ENCODE assay signal across 7 mouse cellular contexts in genomic region chr19:12486875-12487274, GRCm38 (mm10). TPM values are rescaled to one million over a fixed set of nuclear protein-coding genes. Genes with fewer than 3 reads are reported as not detected.
DNase-seq lines count a peak whose midpoint lies in the region; ATAC-seq and TF ChIP-seq lines count a peak whose summit lies in the region.

No protein-coding gene starts in this region.

- DNase-seq in Muller cell, postnatal 12 days (ENCODE audit: inconsistent ontology term) = peak; percentile 81
- DNase-seq in adrenal gland, postnatal 10 days = peak; percentile 91
- DNase-seq in heart, postnatal 36 days = peak; percentile 76 to 85
- DNase-seq in liver, embryonic 14.5 days (ENCODE audit: low read depth in 3 of 3, low spot score in 3 of 3) = no peak
- no peak for DNase-seq in left cerebral cortex, adult 11 months (ENCODE audit: low spot score)
- DNase-seq in right cerebral cortex, postnatal 36 days (ENCODE audit: low spot score in 2 of 2) = no peak

- TF ChIP-seq CTCF in liver, embryonic 14.5 days (IDR thresholded peaks at IDR 0.05; ENCODE audit: low read depth) = no peak

- peaks cover 3 to 6% of the 10 kb centered on the region in 2 experiments; a peak in 2 of 4 replicates for H3K4me1 ChIP-seq in liver, embryonic 14.5 days (replicated peaks; ENCODE audit: control insufficient read depth in 2 of 2, insufficient read depth in 2 of 2, low read length in 1 of 2)
- H3K4me1 ChIP-seq in stomach, embryonic 16.5 days (ENCODE audit: control insufficient read depth, insufficient read depth, low read length) = peaks cover 24% of the 10 kb centered on the region

- no peak overlapping the region for H3K4me3 ChIP-seq in liver, embryonic 14.5 days (ENCODE audit: insufficient read depth in 1 of 2, low read depth in 2 of 2, low read length in 2 of 2)
- no peak overlapping the region for H3K4me3 ChIP-seq in stomach, embryonic 16.5 days (replicated peaks; ENCODE audit: low read length)

- no peak overlapping the region for H3K9ac ChIP-seq in liver, embryonic 14.5 days (replicated peaks)
- no peak overlapping the region for H3K9ac ChIP-seq in stomach, embryonic 16.5 days (ENCODE audit: low read length)

- H3K36me3 ChIP-seq in liver, embryonic 14.5 days (replicated peaks; ENCODE audit: control insufficient read depth, insufficient read depth, low read depth) = no peaks in the 10 kb centered on the region
- peaks cover 11% of the 10 kb centered on the region; the same call in 1 of the 2 replicates for H3K36me3 ChIP-seq in stomach, embryonic 16.5 days (ENCODE audit: control insufficient read depth, insufficient read depth, low read length)

- H3K27ac ChIP-seq in liver, embryonic 14.5 days = no peak overlapping the region
- peak overlapping the region; percentile 93 for H3K27ac ChIP-seq in stomach, embryonic 16.5 days (ENCODE audit: low read length)

- 62% methylated on average over 6 of the region's 6 CpGs for WGBS in liver, embryonic 14.5 days (ENCODE audit: insufficient replicate concordance)
- WGBS in stomach, embryonic 16.5 days = 55% methylated on average over 6 of the region's 6 CpGs

- H3K4me2 ChIP-seq in liver, embryonic 14.5 days (ENCODE audit: low read depth) = no peak overlapping the region
- H3K4me2 ChIP-seq in stomach, embryonic 16.5 days (ENCODE audit: low read depth, low read length) = no peak overlapping the region

- 0 out of 2 replicates have a peak, but pooled peaks have one; percentile 15 for ATAC-seq in liver, embryonic 14.5 days (ENCODE audit: insufficient read depth)
- ATAC-seq in stomach, embryonic 16.5 days (ENCODE audit: insufficient read depth, low FRiP score) = peak; percentile 45

- no peaks in the 10 kb centered on the region for H3K9me3 ChIP-seq in liver, embryonic 14.5 days (ENCODE audit: control insufficient read depth, low read length)
- no peaks in the 10 kb centered on the region for H3K9me3 ChIP-seq in stomach, embryonic 16.5 days (replicated peaks; ENCODE audit: control insufficient read depth, low read length)

- no peaks in the 10 kb centered on the region for H3K27me3 ChIP-seq in liver, embryonic 14.5 days (ENCODE audit: control insufficient read depth, insufficient read depth, low read length)
- H3K27me3 ChIP-seq in stomach, embryonic 16.5 days (ENCODE audit: control insufficient read depth, insufficient read depth, low read length) = no peaks in the 10 kb centered on the region

- no peak for TF ChIP-seq EP300 in liver, embryonic 14.5 days (IDR thresholded peaks at IDR 0.05; ENCODE audit: low read depth)

- intact Hi-C loops in heart, postnatal 36 days (cut with DNase I) = no loop called here

RNA-seq across cellular contexts. Expression of gene Dtx4, which starts 14.4 kb away (rescaled TPM):
- total RNA-seq in adrenal gland, postnatal 10 days (2021) = 10 to 100 TPM; 22.5 to 24.4 TPM
- total RNA-seq in heart, postnatal 36 days (2021) = 1 to 10 TPM; 6.4 to 7.8 TPM
- polyA plus RNA-seq in liver, embryonic 14.5 days (2012; rRNA removed) = 1.5 TPM in 2 replicates
- polyA plus RNA-seq in liver, embryonic 14.5 days (2014; fragmentation: Nextera tagmentation; extraction: Ambion mirVana) = 1.6 and 1.9 TPM in 2 replicates
- 14.7 and 15.7 TPM in 2 replicates for polyA plus RNA-seq in stomach, embryonic 16.5 days (2015; fragmentation: Nextera tagmentation; extraction: Ambion mirVana)

RNA-seq across cellular contexts. Expression of gene Mpeg1, which starts 26.3 kb away (rescaled TPM):
- 10 to 100 TPM; 15.1 to 16.1 TPM for total RNA-seq in adrenal gland, postnatal 10 days (2021)
- total RNA-seq in heart, postnatal 36 days (2021) = 10 to 100 TPM in 1 of 2 experiments, 1 to 10 TPM in 1; 8.6 to 12.2 TPM
- 4.0 and 5.9 TPM in 2 replicates for polyA plus RNA-seq in liver, embryonic 14.5 days (2012; rRNA removed)
- 1.8 and 2.0 TPM in 2 replicates for polyA plus RNA-seq in liver, embryonic 14.5 days (2014; fragmentation: Nextera tagmentation; extraction: Ambion mirVana)
- polyA plus RNA-seq in stomach, embryonic 16.5 days (2015; fragmentation: Nextera tagmentation; extraction: Ambion mirVana) = 1.3 and 1.8 TPM in 2 replicates

RNA-seq across cellular contexts. Expression of gene Fam111a, which starts 58.7 kb away (rescaled TPM):
- 10 to 100 TPM; 11.9 to 14.8 TPM for total RNA-seq in adrenal gland, postnatal 10 days (2021)
- 1 to 10 TPM; 5.9 to 6.9 TPM for total RNA-seq in heart, postnatal 36 days (2021)
- polyA plus RNA-seq in liver, embryonic 14.5 days (2012; rRNA removed) = 9.2 and 17.9 TPM in 2 replicates
- 30.3 and 31.5 TPM in 2 replicates for polyA plus RNA-seq in liver, embryonic 14.5 days (2014; fragmentation: Nextera tagmentation; extraction: Ambion mirVana)
- polyA plus RNA-seq in stomach, embryonic 16.5 days (2015; fragmentation: Nextera tagmentation; extraction: Ambion mirVana) = 21.1 and 23.5 TPM in 2 replicates

RNA-seq across cellular contexts. Expression of gene Pfpl, which starts 59.2 kb away (rescaled TPM):
- not detected for total RNA-seq in adrenal gland, postnatal 10 days (2021)
- total RNA-seq in heart, postnatal 36 days (2021) = not detected
- polyA plus RNA-seq in liver, embryonic 14.5 days (2012; rRNA removed) = not detected in 2 replicates
- not detected in 2 replicates for polyA plus RNA-seq in liver, embryonic 14.5 days (2014; fragmentation: Nextera tagmentation; extraction: Ambion mirVana)
- not detected in 2 replicates for polyA plus RNA-seq in stomach, embryonic 16.5 days (2015; fragmentation: Nextera tagmentation; extraction: Ambion mirVana)

Comparison
In these comparisons a context has a peak if more than half of its experiments do, and no peak if none do; other contexts are left out.
1. DNase-seq: peak in Muller cell, postnatal 12 days (single experiment), adrenal gland, postnatal 10 days (single experiment) and heart, postnatal 36 days (2 of 2); none in liver, embryonic 14.5 days (0 of 3), left cerebral cortex, adult 11 months (single experiment) and right cerebral cortex, postnatal 36 days (0 of 2).